Mouse (Mus musculus): ENCODE results near the gene Tsg101. TPM values are rescaled to one million over a fixed set of nuclear protein-coding genes. Genes with fewer than 3 reads are reported as not detected.
"Not testable (repeated sequence)": the region's sequence is repeated elsewhere in the genome, so short reads cannot be mapped to it uniquely, and the experiment has no call there.

The Tsg101 gene
- total RNA-seq, 2 experiments from 2014 or later, result 74.0 to 76.5 TPM

DNA sequence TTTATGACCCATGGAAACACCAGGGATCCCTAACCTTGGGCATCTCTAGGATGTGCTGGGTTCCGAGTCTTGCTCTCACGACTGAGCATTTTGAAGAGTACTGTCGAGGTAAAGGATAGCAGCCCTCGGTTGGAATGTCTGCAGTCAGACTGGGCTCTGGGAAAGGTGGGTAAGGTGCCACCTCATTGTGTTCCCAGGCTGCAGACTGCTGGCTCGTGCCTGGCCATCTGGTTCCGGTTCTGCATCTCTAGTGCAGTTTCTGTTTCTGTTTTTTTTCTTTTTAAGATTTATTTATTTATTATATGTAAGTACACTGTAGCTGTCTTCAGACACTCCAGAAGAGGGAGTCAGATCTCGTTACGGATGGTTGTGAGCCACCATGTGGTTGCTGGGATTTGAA, 37.8 kb downstream of the Tsg101 start:
- DNase-seq (ENCODE audit: low spot score in 2 of 2); intact Hi-C loops (cut with DNase I): not testable (repeated sequence)

DNA sequence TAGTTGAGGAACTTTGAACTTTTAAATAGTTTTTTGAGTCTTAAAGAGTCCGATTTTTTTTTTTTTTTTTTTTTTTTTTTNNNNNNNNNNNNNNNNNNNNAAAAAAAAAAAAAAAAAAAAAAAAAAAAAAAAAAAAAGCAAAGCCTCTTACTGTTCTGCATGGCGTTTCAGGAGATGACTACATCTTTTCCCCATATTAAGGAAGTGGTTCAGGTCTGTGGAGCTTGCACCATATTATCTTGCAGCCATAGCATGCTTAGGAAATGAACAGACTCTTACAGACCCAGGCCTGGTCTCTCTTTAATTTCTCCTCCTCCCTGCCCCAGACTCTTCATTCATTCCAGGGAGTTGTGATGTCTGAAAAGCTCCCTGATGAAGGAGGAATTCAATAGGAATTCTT, 38.8 kb downstream of the Tsg101 start:
- intact Hi-C loops (cut with DNase I), result no loop called here
- no peak for DNase-seq (ENCODE audit: low spot score in 2 of 2)

DNA sequence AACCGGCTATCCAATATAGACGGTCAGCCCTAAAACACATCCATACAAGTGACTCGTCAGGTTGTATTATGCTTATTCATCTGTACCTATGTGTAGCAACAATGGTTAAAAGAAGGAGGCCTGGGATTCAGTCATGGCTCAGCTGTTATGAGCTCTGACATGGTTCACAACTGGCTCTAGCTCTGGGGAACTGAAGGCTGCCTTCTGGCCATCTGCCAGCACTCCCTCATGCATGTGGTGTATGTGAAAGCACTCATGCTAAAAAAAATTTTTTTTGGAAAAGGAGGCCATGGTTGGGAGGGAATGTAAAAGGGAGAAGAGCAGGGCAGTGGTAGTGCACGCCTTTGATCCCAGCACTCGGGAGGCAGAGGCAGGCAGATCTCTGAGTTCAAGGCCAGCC, 39.9 kb downstream of the Tsg101 start:
- peak in 1 of 2 experiments; percentile 19 for DNase-seq (ENCODE audit: low spot score in 2 of 2)
- intact Hi-C loops (cut with DNase I), result no loop called here

DNA sequence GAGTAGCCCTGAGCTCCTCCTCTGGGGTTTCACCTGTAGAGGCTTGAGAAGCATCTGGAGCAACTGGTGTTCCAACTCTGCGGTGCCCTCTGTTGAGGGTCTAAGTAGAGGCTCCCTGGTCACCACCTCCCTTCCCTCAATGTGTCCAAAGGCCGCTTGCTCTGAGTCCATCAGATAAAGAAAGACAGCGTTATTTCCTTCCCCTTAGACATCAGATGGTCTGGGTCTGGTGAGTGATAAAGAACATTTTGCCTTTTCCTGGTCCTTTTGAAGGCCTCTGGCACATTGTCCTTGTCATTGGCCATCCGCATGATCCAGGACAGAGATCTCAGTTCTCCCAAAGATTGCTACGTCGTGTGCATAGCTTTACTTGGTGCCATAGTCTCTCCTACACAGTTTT, 42.5 kb downstream of the Tsg101 start:
- intact Hi-C loops (cut with DNase I), result no loop called here
- DNase-seq (ENCODE audit: low spot score in 2 of 2), result no peak

DNA sequence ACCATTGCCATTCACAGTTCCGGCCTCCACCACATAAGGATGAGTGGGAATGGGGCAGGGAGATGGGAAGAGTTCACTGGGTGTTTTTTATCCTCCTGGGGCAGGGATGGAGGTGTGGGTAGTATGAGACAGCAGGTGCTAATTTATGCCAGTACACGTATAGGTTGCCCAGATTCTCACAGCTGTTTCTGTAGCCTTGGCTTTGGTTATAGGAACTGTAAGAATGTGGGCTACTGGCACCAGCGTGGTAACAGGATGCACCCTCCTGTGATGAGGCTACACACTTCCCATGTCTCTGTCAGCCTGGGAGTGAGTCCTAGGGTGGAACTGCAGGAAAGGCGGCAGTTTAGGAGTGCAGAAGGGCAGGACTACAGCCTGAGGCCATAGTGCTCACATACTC, 42.9 kb downstream of the Tsg101 start:
- intact Hi-C loops (cut with DNase I), result no loop called here
- peak in 1 of 2 experiments; percentile 52 for DNase-seq (ENCODE audit: low spot score in 2 of 2)

DNA sequence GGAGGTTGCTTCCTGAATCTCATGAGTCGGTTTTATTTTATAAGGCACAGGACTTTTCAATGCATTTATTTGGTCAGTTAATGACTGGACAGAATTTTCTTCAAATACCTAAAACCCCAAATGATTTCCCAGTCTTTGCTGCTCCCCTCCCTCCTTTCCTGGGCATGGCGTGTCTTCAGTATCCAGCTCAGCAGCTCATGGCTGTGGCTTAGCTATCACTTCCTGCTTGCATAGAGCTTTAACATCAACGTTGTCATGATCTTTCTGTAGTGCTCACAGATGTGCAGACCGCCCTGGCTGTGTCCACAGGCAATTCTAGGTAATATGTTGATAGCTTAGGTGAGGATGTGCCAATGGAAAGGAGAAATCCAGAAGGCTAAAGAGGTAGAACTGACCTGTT, 47.8 kb downstream of the Tsg101 start:
- DNase-seq (ENCODE audit: low spot score in 2 of 2), result no peak
- intact Hi-C loops (cut with DNase I), result no loop called here

DNA sequence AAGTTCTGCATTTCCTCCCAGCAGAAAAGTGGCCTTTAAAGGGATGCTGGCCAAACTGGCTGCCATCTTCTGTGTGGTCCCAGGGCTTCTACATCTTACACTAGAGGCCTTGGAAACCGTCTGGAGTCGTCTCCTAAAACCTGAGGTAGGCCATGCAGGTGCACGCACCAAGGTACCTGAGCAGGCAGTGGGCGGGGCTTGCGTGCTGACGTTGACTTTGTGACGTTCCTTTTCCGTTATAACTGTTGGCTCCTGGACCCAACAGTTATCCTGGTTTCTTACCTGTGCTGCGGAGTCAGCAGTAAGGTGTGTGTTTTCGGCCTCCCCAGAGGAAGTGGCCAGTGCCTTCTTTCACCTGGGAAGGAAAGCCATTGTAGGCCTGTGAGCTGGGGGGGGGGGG, 58.8 kb downstream of the Tsg101 start, which contains the start of gene Ldhc:
TSS of gene Ldhc (plus strand) at position 208 of the 400 bp plus-strand sequence.
- no peak for DNase-seq (ENCODE audit: low spot score in 2 of 2)
- intact Hi-C loops (cut with DNase I), result no loop called here

DNA sequence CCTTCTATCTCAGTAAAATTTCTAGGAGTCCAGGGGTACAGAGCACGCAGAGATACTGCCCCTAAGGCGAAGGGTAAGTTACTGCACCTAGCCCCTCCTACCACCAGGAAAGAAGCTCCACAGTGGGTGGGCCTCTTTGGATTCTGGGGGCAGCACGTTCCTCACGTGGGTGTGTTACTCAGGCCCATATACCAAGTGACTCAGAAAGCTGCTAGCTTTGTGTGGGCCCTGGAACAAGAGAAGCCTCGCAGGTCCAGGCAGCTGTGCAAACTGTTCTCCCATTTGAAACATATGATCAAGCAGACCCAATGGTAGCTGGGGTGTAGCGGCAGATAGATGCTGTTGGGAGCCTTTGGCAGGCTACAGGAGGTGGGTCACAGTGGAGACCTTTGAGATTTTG, 60.7 kb downstream of the Tsg101 start:
- intact Hi-C loops (cut with DNase I), result loop anchor here (5.0 kb wide), 1 partner anchor 42 kb away; no protein-coding TSS in a partner anchor
- no peak for DNase-seq (ENCODE audit: low spot score in 2 of 2)

DNA sequence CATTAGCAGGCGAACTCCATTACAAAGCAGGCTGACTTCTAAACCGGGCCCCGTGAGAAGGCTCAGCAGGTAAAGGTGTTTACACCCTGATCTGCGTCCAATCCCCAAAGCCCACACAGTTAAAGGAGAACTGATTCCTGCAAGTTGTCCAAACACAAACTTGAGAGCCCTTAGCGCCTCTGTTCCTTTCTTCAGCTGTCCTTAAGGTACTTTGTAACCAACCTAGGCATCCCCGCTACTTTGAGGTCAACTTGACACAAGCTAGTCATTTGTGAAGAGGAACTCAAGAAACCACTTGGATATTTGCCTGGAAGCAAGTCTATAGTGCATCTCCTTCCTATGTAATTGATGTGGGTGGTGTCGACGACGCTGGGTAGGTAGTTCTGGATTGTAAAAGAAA, 62.3 kb downstream of the Tsg101 start:
- no peak for DNase-seq (ENCODE audit: low spot score in 2 of 2)
- intact Hi-C loops (cut with DNase I), result loop anchor here (5.0 kb wide), 1 partner anchor 40 kb away; no protein-coding TSS in a partner anchor

DNA sequence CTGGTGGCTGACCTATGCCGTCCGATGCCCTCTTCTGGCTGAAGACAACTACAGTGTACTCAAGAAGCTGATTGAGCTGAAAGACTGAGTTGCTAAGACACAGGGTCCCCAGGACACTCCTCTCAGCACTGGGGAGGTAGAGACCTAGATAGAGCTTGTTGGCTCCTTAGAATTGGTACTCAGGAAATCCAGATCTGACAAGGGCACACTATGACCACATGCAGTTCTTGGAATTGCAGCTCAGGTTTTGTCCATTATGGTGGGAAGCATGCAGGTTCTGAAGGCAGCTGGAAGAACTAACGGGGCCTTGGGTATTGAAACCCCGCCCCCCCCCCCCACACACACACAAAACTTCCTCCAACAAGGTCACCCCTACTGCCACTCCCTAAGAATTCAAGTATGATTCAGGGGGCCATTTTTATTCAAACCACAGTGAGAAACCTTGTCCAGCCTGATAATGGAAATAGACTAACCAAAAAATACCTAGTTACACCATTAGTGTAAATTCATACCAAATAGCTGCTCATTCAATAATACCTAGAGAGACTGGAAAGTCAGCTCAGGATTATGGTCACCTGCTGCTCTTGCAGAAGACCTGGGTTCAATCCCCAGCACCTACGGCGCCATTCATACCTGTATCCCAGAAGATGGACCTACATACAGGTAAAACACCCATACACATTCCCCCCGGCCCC, 63.8 kb downstream of the Tsg101 start:
- intact Hi-C loops (cut with DNase I), result loop anchor here (5.0 kb wide), 1 partner anchor 39 kb away; no protein-coding TSS in a partner anchor
- no peak for DNase-seq (ENCODE audit: low spot score in 2 of 2)

DNA sequence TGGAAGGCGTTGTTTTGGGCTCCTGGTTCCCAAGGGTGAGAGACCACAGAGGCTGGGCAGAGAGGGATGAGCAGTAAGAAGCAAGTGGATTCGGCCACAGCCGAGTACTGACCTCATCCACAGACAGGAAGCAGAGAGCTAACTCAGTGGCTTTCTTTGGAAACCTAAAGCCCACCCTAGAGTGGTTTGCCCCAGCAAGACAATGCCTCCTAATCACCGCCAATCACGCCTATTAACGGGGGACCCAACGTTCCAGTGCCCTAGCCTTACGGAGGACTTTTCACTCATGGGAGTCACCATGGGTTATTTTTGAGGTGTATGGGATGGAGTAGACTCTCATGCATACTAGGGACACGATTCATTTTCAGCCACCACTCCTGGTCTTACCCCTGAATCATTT, 66.4 kb downstream of the Tsg101 start:
- intact Hi-C loops (cut with DNase I), result no loop called here
- no peak for DNase-seq (ENCODE audit: low spot score in 2 of 2)

DNA sequence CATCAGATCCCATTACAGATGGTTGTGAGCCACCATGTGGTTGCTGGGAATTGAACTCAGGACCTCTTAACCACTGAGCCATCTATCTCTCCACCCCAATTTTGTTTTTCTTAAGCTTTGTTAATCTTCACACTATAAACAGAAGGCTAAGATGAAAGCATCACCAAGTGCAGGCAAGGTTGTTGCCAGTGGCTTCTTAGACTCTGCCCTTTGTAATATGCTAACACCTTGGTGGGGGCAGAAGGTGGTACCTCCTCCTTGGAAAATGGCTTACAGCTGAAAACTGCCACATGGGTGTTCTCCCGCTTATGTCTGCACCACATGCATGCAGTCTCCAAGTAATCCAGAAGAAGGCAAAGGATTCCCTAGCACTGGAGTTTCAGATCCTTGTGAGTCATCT, 67.1 kb downstream of the Tsg101 start:
- intact Hi-C loops (cut with DNase I), result no loop called here
- DNase-seq (ENCODE audit: low spot score in 2 of 2), result no peak

DNA sequence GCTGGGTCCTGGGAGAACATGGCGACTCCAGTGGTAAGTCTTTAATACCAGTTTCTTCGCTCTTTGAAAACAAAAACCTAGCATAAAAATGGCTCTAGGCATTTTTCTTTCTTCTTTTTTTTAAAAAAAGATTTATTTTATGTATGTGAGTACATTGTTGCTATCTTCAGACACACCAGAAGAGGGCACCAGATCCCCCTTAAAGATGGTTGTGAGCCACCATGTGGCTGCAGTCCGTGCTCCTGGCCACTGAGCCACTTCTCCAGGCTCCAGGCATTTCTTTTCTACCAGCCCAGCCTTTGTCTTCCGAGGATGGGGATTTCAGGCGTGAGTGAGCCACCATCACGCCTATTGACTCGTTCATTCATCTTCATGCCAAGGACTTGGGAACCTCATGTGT, 68.7 kb downstream of the Tsg101 start:
- no peak for DNase-seq (ENCODE audit: low spot score in 2 of 2)
- intact Hi-C loops (cut with DNase I), result no loop called here

DNA sequence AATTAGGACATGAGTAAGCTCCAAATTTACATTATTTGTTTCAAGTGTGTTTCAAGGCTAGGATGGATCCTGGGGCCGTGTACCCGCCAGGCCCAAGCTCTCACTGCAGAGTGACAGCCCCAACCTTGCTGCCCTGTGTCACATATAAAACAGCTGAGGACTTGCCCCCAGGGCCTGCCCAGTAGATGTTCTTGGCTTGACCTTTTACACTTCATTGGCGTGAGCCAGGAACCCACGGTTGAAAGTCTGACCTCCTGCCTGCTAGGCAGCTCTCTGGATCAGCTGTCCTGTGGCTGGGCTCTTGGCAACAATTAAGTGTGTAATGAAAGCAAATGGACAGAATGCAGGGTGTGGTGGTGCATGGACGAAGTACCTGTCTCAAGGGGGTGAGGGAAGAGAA, 70.5 kb downstream of the Tsg101 start:
- intact Hi-C loops (cut with DNase I), result no loop called here
- no peak for DNase-seq (ENCODE audit: low spot score in 2 of 2)

DNA sequence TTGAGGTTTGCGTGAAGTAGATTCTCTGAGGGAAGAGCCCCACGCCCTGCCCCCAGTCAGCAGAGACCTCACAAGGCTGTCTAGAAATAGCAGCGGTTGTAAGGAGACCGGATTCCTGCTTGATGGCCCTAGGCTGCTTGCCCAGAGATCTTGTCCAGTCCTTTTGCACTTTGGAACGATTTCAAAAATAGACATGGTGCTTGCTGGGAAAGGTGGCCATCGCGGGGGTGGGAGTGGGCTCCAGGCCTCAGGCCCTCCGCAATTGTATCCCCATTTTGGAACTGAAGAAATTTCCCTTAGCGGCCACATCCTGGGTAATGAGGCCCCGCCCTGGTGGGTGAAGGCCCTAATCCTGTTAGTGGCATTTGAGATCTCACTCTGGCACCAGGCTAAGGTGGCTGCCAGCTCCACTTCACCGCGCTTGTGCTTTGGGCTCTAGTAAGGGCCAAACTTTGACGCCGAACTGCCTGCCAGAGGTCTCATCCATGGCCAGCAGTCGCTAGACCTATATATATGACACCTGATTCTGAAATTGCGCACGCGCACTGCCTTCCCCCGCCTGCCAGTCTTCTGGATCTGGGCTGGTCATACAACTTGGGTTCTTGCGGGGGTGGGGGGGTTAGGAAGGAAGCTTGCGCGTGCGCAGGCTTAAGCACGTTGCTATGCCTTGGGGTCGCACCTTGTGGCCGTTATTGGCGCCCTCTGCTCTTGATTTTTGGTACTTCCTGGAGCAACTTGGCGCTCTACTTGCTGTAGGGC, 73.1 kb downstream of the Tsg101 start:
- intact Hi-C loops (cut with DNase I), result no loop called here
- peak; percentile 59 to 71 for DNase-seq (ENCODE audit: low spot score in 2 of 2)

DNA sequence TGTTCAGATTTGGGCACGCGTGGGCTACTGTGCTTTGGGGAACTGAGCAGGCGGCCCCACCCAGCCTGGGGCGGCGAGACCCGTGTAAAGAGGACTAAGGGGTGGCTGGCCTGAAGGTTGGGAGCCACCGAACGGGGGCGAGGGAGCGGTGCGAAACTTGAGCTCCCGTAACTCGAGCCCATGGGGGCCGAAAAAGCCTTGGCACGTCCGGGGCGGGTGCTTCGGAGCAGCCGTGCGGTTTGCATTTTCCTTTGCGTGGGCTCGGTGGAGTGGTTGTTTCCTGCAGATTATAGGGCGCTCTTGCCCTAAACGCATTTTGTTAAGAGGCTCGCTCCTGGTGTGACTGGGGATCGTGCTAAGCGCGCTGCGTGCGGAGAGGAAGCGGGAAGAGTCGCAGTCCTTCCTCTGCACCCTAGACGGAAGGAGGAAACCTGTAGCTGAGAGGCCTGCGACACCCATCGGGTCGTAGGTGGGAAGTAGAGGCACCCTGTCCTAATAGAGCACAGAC, 73.7 kb downstream of the Tsg101 start:
- intact Hi-C loops (cut with DNase I), result no loop called here

DNA sequence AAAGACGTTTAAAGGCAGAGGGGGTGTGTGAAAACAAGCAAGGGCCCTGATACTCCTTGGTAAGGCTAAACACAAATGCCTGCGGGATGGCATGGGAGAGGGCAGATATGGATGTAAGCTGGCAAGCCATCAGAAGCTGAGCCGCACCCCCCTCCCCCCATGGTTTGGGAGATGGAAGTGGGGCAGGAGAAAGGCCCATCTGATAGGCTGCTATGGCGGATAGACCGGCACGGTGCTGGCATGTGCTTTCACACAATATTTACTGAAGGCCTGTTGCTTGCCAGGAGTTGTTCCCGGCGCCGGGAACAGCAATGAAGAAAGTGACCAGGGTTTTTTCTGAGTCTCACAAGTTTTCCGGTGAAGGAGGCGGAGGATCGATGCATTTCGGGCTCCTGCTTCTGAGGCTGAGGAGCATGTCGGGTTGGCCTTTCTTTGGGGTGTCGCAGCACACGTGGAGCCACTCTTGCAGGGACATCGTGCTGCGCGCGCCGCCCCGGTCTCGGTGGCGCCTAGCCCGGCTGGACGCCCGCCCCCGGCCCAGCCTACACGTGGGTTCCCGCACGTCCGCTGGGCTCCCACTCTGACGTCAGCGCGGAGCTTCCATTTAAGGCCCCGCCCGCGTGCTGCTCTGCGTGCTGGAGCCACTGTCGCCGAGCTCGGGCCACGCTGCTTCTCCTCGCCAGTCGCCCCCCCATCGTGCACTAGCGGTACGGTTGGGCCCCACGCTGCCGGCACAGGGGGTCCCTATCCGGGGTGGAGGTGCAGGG, 74.4 kb downstream of the Tsg101 start:
- DNase-seq (ENCODE audit: low spot score in 2 of 2), result peak; percentile 92 to 96
- intact Hi-C loops (cut with DNase I), result no loop called here

More for the DNA sequence above, 73.7 kb downstream of the Tsg101 start:
- peak in 1 of 2 experiments; percentile 33 for DNase-seq (ENCODE audit: low spot score in 2 of 2)

DNA sequence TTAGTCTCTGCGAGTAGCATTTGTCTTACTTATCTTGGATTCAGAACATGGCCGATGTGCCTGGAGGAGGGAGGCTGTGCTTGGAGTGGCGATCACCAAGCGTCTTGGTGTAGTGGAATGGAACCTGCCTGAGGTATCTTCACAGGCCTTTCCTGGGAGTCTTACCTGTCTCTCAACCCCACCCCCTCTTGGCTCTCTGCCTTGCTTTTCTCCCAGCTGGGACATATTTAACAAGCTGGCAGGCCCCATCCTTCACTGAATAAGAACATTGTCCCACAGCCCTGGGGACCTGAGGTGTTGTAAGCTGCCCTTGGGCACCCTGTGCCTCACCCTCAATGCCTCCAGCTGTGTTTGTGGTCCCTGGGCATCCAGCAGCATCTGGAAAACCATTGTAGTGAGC, 76.2 kb downstream of the Tsg101 start:
- intact Hi-C loops (cut with DNase I), result no loop called here
- no peak for DNase-seq (ENCODE audit: low spot score in 2 of 2)

DNA sequence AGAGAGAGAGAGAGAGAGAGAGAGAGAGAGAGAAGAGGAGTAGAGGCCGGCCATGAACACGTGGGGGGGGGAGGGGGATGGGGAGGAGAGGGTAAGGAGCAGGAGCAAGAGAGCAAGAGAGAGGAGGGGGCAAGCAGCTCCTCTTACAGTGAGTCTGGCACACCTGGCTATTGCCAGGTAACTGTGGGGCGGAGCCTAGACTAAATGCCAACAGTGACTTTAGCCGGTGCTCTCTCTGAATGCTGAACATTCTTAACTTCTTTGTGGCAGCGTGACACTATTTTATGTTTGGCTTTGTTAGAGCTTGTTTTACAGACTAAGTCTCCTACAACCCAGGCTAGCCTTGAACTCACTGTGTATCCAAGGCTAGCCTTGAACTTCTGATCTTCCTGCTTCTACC, 77.5 kb downstream of the Tsg101 start:
- no peak for DNase-seq (ENCODE audit: low spot score in 2 of 2)
- intact Hi-C loops (cut with DNase I), result no loop called here
